ENCODE assay signal across 24 mouse cellular contexts in genomic region chr4:40885166-40885525, GRCm38 (mm10). TPM values are rescaled to one million over a fixed set of nuclear protein-coding genes. Genes with fewer than 3 reads are reported as not detected.
DNase-seq lines count a peak whose midpoint lies in the region; ATAC-seq lines count a peak whose summit lies in the region.
"Had no signal": no experiment of that assay in that cellular context is flagged by ENCODE, and none has a peak within 500 bp of the region (broad histone marks: within the 10 kb centered on the region; RNA-seq: fewer than 3 reads in every experiment).

No protein-coding gene starts in this region.

- ATAC-seq in frontal cortex, adult (ENCODE audit: low TSS enrichment) = 0 out of 2 replicates have a peak, but pooled peaks have one; percentile 28
- ATAC-seq: forebrain, postnatal 0 days; hindbrain, embryonic 16.5 days; intestine, embryonic 16.5 days; midbrain, embryonic 13.5 days had no signal

- DNase-seq in frontal cortex, postnatal 14 days (ENCODE audit: low spot score in 2 of 2) = no peak
- peak; percentile 34 for DNase-seq in layer of hippocampus, adult 11-12 months (ENCODE audit: low spot score)
- DNase-seq in layer of hippocampus, adult 9-10 months (ENCODE audit: low spot score) = no peak
- peak; percentile 56 for DNase-seq in right cerebral cortex, adult 18-20 months
- DNase-seq in right cerebral cortex, postnatal 10 days (ENCODE audit: low spot score in 2 of 2) = no peak
- peak; percentile 40 to 49 for DNase-seq in layer of hippocampus, adult 8-10 months (ENCODE audit: low spot score in 2 of 2)
- DNase-seq in spleen, postnatal 4 days (ENCODE audit: low spot score in 2 of 2) = no peak
- DNase-seq: adrenal gland, postnatal 14 days; cerebellum, adult 11 months; cerebellum, postnatal 14 days; forebrain, postnatal 0 days; heart, postnatal 36 days; kidney, postnatal 4 days; liver; lung, postnatal 14 days; thymus, postnatal 36 days had no signal

RNA-seq across cellular contexts. Expression of gene B4galt1, which starts 31.3 kb away (rescaled TPM):
- 10 to 100 TPM in 2 of 4 experiments, 1 to 10 TPM in 2; 6.7 to 13.0 (median 9.0) TPM for total RNA-seq in layer of hippocampus, adult 8-10 months (2022)

RNA-seq across cellular contexts. Expression of gene Spink4, which starts 34.7 kb away (rescaled TPM):
- total RNA-seq in layer of hippocampus, adult 8-10 months (2022) = not detected
- total RNA-seq: forebrain, postnatal 0 days; G1E; gastrocnemius, postnatal 4 days; heart, postnatal 36 days; left cerebral cortex, postnatal 10 days; megakaryocyte, adult 5-6 weeks had no signal

Comparison
In these comparisons a context has a peak if more than half of its experiments do, and no peak if none do; other contexts are left out.
1. DNase-seq: peak in layer of hippocampus, adult 11-12 months (single experiment), right cerebral cortex, adult 18-20 months (single experiment) and layer of hippocampus, adult 8-10 months (2 of 2); none in frontal cortex, postnatal 14 days (0 of 2), layer of hippocampus, adult 9-10 months (single experiment), right cerebral cortex, postnatal 10 days (0 of 2) and spleen, postnatal 4 days (0 of 2).